Mouse (Mus musculus): ENCODE data around the gene Otud7b.
A peak's percentile ranks its signal among the peaks of the same experiment; 100 is the strongest.

Gene Otud7b

DNA sequence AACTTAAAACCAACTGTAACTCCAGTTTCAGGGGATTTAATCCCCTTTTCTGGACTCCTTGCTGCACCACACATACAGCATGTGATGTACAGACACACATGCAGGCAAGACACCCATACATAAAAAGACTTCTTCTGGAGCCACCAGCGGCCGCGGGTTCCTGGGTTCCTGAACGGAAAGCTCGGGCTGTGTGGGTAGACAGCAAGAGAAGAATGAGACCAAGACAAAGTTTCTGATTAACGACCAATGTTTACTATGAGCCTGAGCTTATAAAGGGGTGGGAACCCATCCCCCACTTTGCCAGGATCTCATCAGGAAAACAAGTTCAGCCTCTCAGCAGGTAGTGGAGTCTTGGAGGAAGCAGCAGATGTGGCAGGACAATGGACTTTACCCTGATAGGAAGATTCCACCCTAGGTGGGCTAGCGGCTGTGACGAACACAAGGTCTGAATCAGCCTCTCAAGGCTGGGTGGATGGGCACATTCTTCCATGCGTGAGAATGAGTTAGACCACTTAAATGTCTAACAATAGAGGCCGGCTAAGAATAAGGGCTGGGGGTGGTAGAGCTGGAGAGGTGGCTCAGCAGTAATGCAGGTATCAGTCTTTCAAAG is 20.1 kb upstream of the Otud7b start:
- no peak for DNase-seq (ENCODE audit: low read depth, low spot score)

DNA sequence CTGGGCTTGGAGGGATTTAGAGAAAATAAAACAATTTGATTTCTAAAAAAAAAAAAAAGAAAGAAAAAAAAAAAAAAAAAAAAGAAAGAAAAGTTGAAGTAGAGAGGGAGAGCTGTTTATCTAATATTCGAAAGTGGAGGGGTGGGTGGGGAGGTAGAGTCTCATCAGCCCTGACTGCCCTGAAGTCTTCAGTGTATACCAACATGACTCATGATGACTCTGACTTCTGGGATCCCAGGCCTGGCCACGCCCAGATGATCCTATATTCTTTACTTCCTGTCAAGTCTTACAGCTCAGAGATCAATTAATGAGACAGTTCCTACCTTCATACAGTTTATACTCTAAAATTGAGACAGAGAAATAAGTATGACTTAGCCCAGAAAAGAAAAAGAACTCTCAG is 17.1 kb upstream of the Otud7b start:
- no peak for DNase-seq (ENCODE audit: low read depth, low spot score)

DNA sequence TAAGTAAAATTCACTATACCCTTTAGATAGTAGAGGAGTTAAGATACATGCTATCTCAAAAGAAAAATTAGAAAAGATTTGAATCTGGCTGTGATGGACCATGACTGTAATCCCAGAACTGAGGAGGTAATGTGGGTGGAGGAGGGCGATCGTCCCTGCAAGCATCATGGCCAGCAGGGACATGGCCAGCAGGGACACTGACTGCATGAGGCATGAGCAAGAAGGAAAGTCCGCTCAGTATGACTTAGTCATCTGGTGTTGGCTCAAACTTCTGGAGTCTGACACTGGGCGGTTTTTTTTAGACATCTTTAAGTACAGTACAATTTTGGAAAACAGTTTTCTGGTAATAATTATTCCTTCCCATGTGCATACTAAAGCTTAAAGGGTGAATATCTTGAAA is 16.5 kb upstream of the Otud7b start:
- DNase-seq (ENCODE audit: low read depth, low spot score): no peak

DNA sequence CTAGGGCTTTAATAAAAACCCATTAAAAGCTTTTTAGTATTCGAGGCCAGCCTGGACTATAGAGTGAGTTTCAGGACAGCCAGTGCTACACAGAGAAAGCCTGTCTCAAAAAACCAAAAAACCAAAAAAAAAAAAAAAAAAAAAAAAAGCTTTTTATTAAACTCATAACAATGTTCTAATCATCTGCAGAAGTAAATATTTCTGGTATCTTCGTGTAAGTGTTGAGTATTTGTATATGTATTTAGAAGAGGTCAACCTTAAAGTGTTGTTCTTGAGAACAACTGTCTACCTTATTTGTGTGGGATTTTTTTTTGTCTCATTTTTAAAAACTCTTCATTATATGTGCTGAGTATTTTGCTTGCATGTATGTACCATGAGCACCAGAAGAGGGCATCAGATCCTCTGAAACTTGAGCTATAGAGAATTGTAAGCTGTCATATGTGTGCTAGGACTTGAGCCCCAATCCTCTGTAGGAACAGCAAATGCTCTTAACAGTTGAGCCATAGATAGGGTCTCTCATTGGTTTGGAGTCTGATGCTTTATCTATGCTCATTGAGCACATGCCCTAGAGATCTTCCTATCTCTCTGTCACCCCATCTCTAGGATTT is 14.3 kb upstream of the Otud7b start:
- no peak for DNase-seq (ENCODE audit: low read depth, low spot score)

DNA sequence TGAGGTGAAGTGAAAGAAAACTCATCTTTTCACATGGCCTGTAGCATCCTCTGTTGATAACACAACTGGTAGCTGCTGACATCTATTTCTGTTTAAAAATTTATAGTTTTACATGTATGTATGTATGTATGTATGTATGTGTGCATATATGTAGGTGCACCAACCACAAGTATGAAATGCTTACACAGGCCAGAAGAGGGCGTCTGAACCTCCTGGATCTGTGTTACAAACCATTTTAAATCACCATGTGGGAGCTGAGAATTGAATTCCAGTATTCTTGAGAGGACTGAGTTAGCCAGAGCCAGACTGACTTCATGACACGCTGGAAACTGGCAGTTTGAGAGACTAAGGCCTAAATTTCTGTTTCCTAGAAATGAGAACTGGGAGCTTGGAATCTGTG is 13.2 kb upstream of the Otud7b start:
- DNase-seq (ENCODE audit: low read depth, low spot score): no peak

DNA sequence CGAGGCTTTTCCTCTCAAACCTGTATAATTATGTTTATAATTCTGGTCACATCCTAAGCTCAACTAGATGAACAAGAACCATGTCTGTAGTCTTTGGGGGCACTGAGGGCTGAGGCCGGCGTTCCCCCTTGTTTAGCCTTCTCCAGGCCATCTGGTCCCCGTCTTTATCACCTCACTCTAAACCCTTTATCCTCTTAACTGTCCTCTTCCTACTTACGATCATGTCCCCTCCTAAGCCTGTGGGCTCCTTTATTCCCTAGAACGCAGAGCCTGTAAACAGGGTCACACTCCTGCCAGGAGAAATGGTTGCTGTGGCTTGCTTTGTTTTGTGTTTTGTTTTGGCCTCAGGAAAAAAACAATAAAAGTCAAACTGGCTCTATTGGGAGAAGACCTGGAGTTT is 12.4 kb upstream of the Otud7b start:
- no peak for DNase-seq (ENCODE audit: low read depth, low spot score)

DNA sequence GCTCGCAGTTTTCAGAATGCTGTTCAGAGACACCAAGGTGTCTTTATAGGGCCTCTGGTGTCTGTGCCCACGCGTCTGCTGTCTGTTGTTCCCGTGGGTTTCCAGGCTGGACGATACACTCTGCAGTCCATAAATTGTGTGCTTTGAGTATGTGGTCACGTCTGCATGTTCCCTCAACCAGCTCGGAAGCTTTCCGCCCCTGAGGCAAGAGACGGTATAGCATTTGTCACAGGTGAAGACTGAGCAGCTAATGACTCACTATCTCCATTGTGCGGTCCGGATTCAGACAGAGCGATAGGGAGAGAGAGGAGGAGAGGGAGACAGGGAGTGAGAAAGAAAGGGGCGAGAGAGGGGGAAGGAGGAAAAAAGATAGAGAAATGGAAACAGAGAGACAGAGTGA is 10.8 kb upstream of the Otud7b start:
- no peak for DNase-seq (ENCODE audit: low read depth, low spot score)

DNA sequence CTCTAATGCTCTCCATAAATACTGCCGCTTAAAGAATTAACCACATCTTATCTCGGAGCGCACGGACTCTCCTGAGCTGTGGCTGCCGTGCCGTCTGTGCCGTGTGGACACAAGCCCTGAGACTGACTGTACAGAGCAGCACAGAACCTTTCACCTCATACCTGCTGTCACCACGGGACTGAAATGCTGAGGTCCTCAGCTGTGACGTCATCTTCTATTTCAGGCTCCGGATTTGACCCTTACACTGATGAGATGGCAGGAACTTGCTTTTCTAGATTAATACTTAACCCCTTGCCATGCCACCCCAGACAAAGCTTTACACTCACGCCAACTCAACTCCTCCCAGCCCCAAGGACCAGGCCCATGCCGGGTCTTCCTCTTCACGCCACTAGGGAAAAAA is 10.1 kb upstream of the Otud7b start:
- DNase-seq (ENCODE audit: low read depth, low spot score): no peak

DNA sequence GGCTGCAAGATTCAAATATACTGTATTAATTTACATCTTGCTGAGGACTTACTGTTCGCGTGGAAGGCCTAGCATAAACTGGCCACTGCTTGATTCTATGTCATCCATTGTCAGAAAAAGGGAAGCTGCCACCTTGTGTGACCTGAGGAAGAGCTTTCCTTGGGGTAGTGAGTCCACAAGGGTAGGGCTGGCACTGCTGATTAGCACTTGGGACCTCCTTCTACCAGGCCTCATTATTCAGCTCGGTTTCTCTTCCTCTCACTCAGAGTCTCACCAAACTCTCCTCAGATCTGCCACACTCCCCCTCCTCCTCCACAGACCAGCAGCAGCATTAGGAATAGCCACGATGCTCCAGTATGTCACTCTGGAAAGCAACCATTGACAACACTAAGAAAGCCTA is 6.2 kb upstream of the Otud7b start:
- DNase-seq (ENCODE audit: low read depth, low spot score): no peak

DNA sequence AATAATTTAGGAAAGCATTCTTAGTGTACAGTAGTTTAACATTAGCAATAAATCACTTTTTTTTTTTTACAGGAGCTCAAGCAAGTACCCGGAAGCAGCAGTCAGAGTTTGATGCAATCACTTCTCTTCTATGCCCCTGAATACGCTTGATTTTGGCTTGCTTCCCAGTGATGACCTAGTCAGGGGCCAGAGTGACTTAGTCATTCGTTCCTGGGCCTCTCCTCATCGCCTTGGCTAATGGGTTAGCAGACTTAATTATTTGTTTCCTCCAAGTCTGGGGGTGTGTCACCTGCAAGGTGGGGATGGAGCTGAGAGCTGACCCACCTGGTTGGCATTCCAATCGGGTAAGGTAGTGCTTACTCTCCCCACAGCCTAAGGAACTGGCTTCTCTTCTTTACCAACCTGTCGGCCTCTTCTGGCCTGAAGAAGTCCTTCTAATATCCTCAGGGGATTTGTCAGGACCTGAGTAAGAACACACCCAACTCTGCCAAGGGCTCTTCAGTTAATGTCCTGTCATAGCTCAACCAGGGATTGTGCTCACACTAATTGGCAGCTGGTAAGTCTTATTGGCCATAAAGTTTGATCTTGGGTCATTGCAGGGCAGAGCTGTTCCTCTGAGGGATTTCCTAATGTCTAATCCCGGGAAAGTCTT is 5.6 kb upstream of the Otud7b start:
- DNase-seq (ENCODE audit: low read depth, low spot score): no peak

DNA sequence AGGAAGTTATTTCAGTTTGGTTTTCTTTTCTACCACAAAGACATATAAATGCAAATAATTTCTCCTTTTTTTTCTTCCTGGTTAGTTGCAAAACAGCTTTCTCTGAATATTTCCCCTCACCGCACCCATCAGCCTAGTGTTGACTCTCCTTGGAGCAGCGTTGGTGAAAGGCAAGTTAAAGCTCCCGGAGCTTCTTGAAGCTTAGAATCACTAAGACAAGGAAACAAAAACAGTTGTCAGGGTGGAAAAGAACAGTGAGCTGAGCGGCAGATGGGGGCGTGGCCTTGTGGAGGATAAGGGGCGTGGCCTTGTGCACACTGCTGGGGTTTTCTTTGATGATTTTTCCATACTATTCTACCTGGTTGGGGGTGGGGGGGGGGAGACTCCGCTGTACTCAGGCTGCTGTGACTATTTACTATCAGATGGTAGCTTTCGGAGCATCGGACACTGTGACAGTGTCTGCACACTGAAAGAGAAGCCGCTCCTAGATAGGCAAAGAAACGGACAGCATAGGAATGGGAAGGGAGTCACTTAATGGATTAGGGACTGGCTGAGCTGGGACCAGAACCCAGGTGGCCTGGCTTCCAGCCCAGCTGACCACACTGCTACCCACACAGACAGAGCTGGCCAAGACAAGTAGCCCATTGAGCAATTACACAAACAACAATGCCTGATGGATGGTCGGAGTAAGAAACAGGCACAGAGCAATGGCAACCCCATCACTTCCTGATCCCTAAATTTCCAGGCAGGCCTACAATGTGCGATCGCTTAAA is 2.0 kb upstream of the Otud7b start:
- peak; percentile 48 for DNase-seq (ENCODE audit: low read depth, low spot score)

DNA sequence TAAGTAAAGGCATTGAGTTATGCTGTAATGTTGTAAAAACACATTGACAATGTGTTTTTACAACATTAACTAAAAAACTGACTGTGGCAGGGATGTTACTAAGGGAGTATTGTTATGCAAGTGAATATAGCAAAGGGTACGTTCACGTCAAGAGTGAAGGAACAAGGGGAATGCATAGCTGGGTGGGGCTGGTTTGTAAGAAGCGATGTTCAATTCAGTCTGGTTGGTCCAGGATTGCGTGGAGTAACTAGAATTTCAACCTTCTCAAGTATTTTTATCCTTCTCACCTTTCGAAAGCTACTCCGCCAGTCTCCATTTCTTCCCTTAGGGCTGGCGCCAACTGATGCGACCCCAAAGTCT is 446 bp upstream of the Otud7b start:
- DNase-seq (ENCODE audit: low read depth, low spot score): no peak

DNA sequence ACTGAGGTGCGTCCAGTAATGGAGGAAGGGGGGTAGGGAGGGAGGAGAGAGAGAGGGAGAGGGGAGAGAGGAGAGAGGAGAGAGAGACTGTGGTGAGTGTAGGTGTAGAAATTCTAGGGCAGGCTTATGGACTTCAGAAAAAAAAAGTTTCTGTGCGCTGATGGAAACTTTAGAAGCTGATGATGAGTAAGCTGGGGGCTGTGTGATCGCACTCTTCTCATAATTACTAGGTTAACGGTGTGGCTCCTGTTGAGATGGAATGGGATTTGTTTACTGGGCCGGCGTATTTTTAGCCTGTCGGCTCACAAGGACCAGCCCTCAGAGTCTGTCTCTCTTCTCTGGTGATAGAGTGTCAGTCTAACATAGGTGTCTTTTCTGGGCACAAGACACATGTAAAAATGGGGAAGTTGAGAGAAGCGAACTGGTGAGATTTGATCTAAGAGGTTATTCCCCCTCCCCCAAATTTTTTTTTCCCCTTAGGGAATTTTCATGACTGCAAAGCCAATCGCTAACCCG is 963 bp downstream of the Otud7b start:
- no peak for DNase-seq (ENCODE audit: low read depth, low spot score)

DNA sequence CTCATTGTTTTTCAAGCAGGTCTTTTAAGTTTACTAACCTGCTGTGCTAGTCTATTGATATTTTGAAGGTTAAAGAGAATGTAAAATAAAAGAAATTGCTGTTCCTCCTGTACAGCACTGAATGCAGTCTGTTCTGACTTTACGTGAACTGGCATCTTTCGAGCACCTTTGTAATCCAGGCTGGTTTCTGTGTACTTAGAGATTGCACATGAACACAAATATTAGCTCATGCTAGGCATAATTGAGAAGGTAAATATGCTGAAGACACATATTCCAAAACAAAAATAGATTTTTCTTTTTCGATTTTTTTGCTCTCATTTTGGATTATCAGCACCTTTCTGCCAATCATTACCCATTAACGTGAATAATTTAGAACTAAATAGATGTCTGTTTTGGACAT is 1.8 kb downstream of the Otud7b start:
- DNase-seq (ENCODE audit: low read depth, low spot score): no peak

DNA sequence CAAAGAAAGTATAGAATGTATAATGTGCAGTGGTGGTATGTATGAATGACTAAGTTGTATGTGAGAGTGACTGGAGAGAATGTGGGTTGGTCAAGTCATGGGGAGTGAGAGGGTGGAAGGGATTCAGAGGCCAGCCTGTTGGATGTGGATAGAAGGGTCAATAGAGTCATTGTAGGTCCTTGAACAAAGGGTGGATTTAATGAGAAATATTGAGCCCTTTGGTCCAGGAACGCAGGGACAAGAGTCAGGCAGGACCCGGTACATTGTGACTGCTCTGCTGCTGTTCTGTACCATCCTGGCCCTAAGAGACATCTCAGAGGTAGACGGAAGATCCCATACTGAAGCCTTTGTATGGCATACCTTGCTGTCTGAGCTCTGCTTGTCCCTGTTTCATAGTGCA is 4.0 kb downstream of the Otud7b start:
- DNase-seq (ENCODE audit: low read depth, low spot score): no peak

DNA sequence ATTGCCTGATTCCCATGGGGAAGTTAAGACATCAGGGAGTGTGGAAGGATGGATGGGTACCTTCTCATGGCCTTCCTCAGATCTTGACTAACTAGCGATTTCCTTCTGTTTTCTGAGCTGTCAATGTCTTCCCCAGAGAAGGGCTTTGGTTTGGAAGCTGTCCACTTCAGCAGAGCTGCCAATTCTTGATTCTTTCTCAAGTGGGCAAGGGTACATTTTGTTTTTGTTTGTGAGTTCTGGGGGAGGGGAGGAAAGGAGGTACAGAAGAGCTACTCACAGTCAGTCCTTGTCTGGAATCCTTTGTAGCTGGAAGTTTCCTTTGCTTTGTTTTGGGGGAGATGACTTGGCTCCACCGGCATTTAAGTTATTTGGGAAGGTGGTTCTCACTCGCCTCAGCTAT is 8.9 kb downstream of the Otud7b start:
- no peak for DNase-seq (ENCODE audit: low read depth, low spot score)

DNA sequence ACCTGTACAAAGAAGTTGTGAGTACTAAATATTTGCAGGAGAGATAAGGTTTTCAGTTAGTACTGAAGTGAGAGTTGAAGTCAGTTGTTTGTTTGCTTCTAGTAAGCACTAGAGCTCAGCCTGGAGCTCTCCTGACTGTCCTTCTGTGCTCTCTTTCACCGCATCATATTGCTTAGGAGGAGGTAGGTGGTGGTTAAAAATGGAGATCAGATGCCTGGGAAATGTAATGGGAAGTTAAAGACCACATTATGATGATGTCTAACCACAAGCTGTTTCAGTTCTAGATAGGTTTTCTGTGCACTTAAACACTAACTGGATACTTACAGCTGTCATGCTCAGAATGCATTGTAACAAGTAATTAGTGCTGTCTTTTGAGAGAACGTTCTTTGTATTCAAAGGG is 13.8 kb downstream of the Otud7b start:
- no peak for DNase-seq (ENCODE audit: low read depth, low spot score)

DNA sequence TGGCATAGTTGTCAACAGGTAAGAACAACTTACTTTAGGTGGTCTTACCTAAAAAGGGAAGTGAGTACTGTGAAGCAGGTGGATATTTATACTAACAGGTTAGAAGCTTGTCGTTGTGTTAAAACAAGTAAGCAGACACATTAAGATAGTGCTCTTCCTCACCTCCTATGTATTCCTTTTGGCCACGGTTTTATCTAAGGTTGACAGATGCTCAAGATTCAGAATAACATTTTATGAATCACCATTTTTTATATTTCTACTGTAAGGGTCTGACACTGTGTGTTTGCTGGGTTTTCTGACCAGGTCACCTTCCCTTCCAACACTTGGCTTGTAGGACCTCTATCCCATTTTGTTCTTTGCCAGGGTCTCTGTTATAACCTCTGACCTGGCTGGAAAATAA is 14.4 kb downstream of the Otud7b start:
- DNase-seq (ENCODE audit: low read depth, low spot score): no peak

DNA sequence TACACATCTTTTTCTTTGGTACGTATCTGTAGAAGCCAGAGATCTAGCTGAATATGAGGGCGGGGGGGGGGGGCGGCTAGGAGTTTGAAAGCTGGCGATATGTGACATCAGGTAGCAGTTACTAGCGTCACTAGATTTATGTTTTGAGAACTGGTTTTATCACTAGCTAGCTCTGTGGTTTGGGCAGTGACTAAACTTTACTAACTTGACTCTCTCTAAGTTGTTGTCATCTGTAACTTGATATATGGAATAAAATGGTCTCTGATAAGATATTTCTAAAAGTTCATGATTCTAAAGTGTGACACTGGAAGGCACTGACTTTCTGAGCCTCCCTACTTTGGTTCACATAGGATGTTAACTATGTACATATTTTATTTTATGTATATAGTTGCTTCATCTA is 19.9 kb downstream of the Otud7b start:
- no peak for DNase-seq (ENCODE audit: low read depth, low spot score)

DNA sequence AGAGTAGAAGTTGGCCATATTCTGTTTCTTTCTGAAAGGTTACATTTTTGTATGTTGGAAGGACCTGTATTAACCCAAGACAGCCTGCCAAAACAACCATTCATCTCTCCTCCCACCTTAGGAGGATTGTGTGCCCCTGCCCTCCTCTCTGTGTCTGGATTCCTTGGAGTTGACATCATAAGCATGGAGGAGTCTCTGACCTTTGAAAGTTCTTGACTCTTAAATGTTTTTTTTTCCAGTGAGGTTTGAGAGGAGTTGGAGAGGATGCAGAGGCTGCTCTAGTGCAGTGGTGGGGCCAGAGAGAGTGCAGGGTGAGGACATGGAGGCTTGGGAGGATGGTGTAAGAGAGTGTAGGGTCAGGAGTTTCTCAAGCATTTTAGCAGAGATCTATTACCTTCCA is 23.8 kb downstream of the Otud7b start:
- peak; percentile 23 for DNase-seq (ENCODE audit: low read depth, low spot score)

DNA sequence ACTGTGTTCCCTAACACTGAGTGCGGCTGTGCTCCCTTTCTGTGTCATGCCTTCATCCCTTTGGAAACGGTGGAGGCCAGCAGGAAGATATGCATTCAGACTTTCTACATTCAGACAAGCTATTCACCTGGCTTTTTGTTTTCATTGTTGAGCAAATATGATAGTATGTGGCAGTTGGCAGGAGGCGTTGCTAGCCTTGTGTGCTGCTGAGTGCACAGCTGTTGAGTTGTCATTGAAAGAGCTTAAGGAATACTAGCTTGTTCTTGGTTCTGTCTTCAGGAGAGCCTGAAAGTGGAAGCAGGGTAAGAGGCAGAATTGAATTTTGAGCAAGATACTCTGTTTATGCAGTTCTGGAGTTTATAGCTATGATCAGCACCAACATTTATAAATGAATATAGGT is 28.2 kb downstream of the Otud7b start:
- no peak for DNase-seq (ENCODE audit: low read depth, low spot score)

DNA sequence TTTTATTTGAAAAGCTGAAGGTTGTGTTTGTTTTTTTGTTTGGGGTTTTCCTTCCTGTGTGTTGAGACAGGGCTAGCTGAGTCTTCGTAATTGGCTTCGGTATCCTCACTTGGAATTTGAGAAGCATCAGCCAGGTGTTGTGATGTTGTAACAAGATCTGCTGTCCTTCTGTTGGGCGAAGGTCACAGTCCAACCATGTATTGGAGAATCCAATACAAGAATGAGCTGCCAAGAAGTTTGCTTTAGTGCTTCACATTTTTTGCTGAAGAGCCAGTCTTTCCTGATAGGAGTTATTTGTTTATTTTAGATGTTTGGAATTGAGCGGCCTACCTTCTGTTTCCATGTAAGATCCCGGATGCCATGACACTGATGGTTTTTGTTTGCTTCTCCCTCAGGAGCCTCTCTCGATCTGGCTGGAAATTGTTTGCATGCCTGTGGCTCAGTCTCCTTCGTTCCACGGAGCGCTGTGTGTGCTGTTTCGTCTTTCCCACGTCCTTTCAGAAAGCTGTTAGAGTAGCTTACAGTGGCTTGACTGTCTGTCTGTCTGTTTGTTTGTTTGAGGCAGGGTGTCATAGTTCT is 29.1 kb downstream of the Otud7b start:
- no peak for DNase-seq (ENCODE audit: low read depth, low spot score)
